Mouse (Mus musculus) gastrocnemius, postnatal 10 days (tissue): ENCODE data around the gene Atcay. TPM values are rescaled to one million over a fixed set of nuclear protein-coding genes. Genes with fewer than 3 reads are reported as not detected.
A peak's percentile ranks its signal among the peaks of the same experiment; 100 is the strongest.
"Not testable (repeated sequence)": the region's sequence is repeated elsewhere in the genome, so short reads cannot be mapped to it uniquely, and the experiment has no call there.

Experiments
- DNase-seq: peaks from one replicate; pipeline ENCODE4 v3.0.0; 2021; ENCODE audit warnings: mixed read lengths
- total RNA-seq, 2 experiments: library from RNA; stranded (reverse); gene quantifications; 2 replicates each; pipeline ENCODE4 v1.2.3; 2021

The Atcay gene
- total RNA-seq, 2 experiments from 2014 or later = 0.40 to 0.43 TPM

- no peak for DNase-seq
Measured at GRCm38 (mm10) chr10:81242021-81242420, 11.4 kb upstream of the Atcay start.

- DNase-seq = peak; percentile 63
Measured at GRCm38 (mm10) chr10:81240876-81241275, 10.2 kb upstream of the Atcay start.

GRCm38 (mm10) chr10:81238618-81239017 is 8.0 kb upstream of the Atcay start:
- no peak for DNase-seq

GRCm38 (mm10) chr10:81236471-81237268 is 6.0 kb upstream of the Atcay start:
- DNase-seq = no peak

- no peak for DNase-seq
Measured at GRCm38 (mm10) chr10:81234206-81234605, 3.6 kb upstream of the Atcay start.

GRCm38 (mm10) chr10:81233226-81233585 is 2.6 kb upstream of the Atcay start:
- no peak for DNase-seq

- peak; percentile 80 for DNase-seq
Measured at GRCm38 (mm10) chr10:81232580-81233225, 2.1 kb upstream of the Atcay start, which contains the start of gene Zfr2. Gene Zfr2 (plus strand): TSS chr10:81233155.

GRCm38 (mm10) chr10:81231436-81231835 is 803 bp upstream of the Atcay start:
- no peak for DNase-seq

- no peak for DNase-seq
Measured at GRCm38 (mm10) chr10:81229735-81230437, 747 bp downstream of the Atcay start.

- not testable (repeated sequence) for DNase-seq
Measured at GRCm38 (mm10) chr10:81223731-81224130, 6.9 kb downstream of the Atcay start.

GRCm38 (mm10) chr10:81221402-81222015 is 9.1 kb downstream of the Atcay start:
- DNase-seq = no peak

- DNase-seq = peak; percentile 78
Measured at GRCm38 (mm10) chr10:81217964-81218363, 12.7 kb downstream of the Atcay start.

GRCm38 (mm10) chr10:81217267-81217666 is 13.4 kb downstream of the Atcay start:
- not testable (repeated sequence) for DNase-seq

- no peak for DNase-seq
Measured at GRCm38 (mm10) chr10:81216810-81217209, 13.8 kb downstream of the Atcay start.

GRCm38 (mm10) chr10:81216260-81216659 is 14.4 kb downstream of the Atcay start:
- DNase-seq = no peak

GRCm38 (mm10) chr10:81210154-81210553 is 20.5 kb downstream of the Atcay start:
- DNase-seq = peak; percentile 37

- DNase-seq = no peak
Measured at GRCm38 (mm10) chr10:81204137-81204536, 26.5 kb downstream of the Atcay start.

GRCm38 (mm10) chr10:81202978-81203720 is 27.5 kb downstream of the Atcay start:
- no peak for DNase-seq

- peak; percentile 56 for DNase-seq
Measured at GRCm38 (mm10) chr10:81201807-81202758, 28.6 kb downstream of the Atcay start, which contains the start of gene Nmrk2. Gene Nmrk2 (minus strand): TSS chr10:81202051.

- DNase-seq = no peak
Measured at GRCm38 (mm10) chr10:81200605-81201287, 29.9 kb downstream of the Atcay start.
